Mouse (Mus musculus): ENCODE results near the gene Hyal1. TPM values are rescaled to one million over a fixed set of nuclear protein-coding genes. Genes with fewer than 3 reads are reported as not detected.

Gene Hyal1
- total and polyA plus RNA-seq, 3 experiments, result 0.40 to 0.59 TPM; not detected in 1

DNA sequence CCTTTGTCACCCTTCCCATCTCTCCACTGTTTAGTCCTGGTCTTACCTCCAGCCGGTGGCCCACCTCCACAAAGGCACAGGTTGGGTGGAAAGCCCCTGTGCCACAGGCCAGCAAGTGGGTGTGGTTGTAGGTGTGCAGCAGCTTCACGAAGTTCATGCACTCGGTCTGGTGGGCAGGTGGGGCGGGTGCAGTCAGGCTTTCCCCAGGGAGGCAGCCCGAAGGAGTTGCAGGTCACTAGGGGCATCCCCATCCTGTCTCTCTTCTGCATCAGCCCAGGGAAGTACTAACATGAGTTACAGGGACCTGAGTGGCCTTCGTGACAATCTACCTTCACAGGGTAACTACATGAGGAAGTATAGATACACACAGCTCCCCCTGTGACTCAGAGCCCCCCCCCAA lies 26.5 kb downstream of the Hyal1 start (continued):
- peak; percentile 9; the same call in 1 of the 2 replicates for TF ChIP-seq SMC3 (IDR thresholded peaks at IDR 0.05; ENCODE audit: low read depth, low read length)
- TF ChIP-seq JUN (IDR thresholded peaks at IDR 0.05; ENCODE audit: insufficient read depth, low read depth, low read length), result no peak
- TF ChIP-seq ETS1 (conservative IDR thresholded peaks at IDR 0.05; ENCODE audit: low read depth, low read length), result peak; percentile 64

DNA sequence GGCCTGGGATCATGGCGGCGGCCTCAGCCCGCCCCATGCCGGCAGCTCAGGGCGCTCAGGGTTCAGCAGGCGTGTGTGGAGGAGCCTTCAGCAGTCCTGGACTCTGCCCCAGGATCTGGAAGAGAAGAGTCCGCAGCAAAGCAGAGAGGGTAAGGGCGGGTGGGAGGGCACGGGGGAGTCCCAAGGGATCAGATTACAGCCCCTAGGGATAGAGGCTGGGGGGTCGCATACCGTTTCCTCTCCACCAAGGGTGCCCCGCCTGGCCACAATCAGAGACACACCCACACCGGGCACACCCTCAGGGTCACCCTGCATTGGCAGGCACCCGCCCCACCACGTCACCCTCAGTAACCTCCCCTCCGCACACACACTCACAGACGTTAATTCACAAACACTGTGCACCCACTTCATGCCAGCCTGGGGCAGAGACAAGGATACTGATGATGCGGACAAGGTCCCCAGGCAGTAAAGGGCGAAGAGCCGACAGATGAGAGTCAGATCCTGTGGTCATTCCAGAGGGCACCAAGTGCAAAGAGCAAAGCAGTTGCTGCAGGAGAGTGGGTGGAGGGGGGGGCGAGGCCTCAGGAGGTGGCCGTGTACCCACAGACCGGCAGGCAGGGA lies 28.4 kb downstream of the Hyal1 start:
- Histone ChIP-seq H3K27ac (ENCODE audit: insufficient read depth, low read depth) (no peak overlapping the region), H3K4me3 (replicated peaks in 1 of 3; ENCODE audit: low read depth in 2 of 3, low read length in 2 of 3, poor library complexity in 1 of 3) (no peak overlapping the region), H3K4me1 (ENCODE audit: control insufficient read depth in 1 of 2, insufficient read depth in 2 of 2) (peaks cover 41 to 76% of the 10 kb centered on the region in 2 experiments), H3K9me3 (replicated peaks; ENCODE audit: low read length) (no peaks in the 10 kb centered on the region), H3K9ac (ENCODE audit: insufficient read depth, low read depth) (no peak overlapping the region), H3K79me2 (replicated peaks; ENCODE audit: control insufficient read depth, extremely low read depth, insufficient read depth, poor library complexity, severe bottlenecking) (no peaks in the 10 kb centered on the region), H3K4me2 (ENCODE audit: insufficient read depth, low read depth, poor library complexity, severe bottlenecking) (no peak overlapping the region), H3K36me3 (replicated peaks in 1 of 2; ENCODE audit: control insufficient read depth in 1 of 2, insufficient read depth in 1 of 2, low read length in 1 of 2) (peaks cover 0 to 16% of the 10 kb centered on the region in 2 experiments), H3K27me3 (replicated peaks) (no peaks in the 10 kb centered on the region)
- no peak for TF ChIP-seq SMC3 (IDR thresholded peaks at IDR 0.05; ENCODE audit: low read depth, low read length)
- TF ChIP-seq ZKSCAN1 (IDR thresholded peaks at IDR 0.05; ENCODE audit: borderline replicate concordance, low read depth, low read length), result no peak
- no peak for TF ChIP-seq SIN3A (IDR thresholded peaks at IDR 0.05; ENCODE audit: low read length)
- TF ChIP-seq MAX (IDR thresholded peaks at IDR 0.05; ENCODE audit: low read length), result no peak
- TF ChIP-seq POLR2AphosphoS2 (IDR thresholded peaks at IDR 0.05; ENCODE audit: low read depth, low read length), result no peak
- no peak for TF ChIP-seq ELF1 (IDR thresholded peaks at IDR 0.05; ENCODE audit: low read depth, low read length)
- no peak for TF ChIP-seq MYC (IDR thresholded peaks at IDR 0.05; ENCODE audit: low read depth, low read length)
- TF ChIP-seq GABPA (IDR thresholded peaks at IDR 0.05; ENCODE audit: insufficient replicate concordance, low read depth, low read length), result no peak
- no peak for TF ChIP-seq CHD1 (IDR thresholded peaks at IDR 0.05; ENCODE audit: low read depth, low read length)
- TF ChIP-seq NRF1 (IDR thresholded peaks at IDR 0.05; ENCODE audit: low read depth, low read length), result no peak
- TF ChIP-seq BHLHE40 (IDR thresholded peaks at IDR 0.05; ENCODE audit: low read depth, low read length), result no peak
- TF ChIP-seq CTCF (conservative IDR thresholded peaks at IDR 0.05 in 1 of 2, IDR thresholded peaks at IDR 0.05 in 1 of 2; ENCODE audit: low read depth in 2 of 2, low read length in 2 of 2), result no peak
- no peak for TF ChIP-seq E2F4 (IDR thresholded peaks at IDR 0.05; ENCODE audit: insufficient replicate concordance, low read depth, low read length)
- TF ChIP-seq HCFC1 (IDR thresholded peaks at IDR 0.05; ENCODE audit: low read depth, low read length), result no peak
- no peak for TF ChIP-seq USF1 (IDR thresholded peaks at IDR 0.05; ENCODE audit: low read depth, low read length)
- no peak for TF ChIP-seq ETS1 (conservative IDR thresholded peaks at IDR 0.05; ENCODE audit: low read depth, low read length)
- no peak for TF ChIP-seq CHD2 (IDR thresholded peaks at IDR 0.05; ENCODE audit: low read length)
- DNase-seq (ENCODE audit: extremely low read depth), result no peak
- in situ Hi-C loops (cut with MboI; ENCODE audit: low pct_ligation_motif_present, low pct_unique_long_range_greater_than_20kb, low sequenced_read_pairs) (loop anchor here (5.0 kb wide), 1 partner anchor 37 kb away; no protein-coding TSS in a partner anchor), dilution Hi-C loops (cut with MboI; ENCODE audit: extremely low pct_ligation_motif_present, extremely low pct_unique_long_range_greater_than_20kb, low sequenced_read_pairs) (no loop called here)
